Mouse (Mus musculus): Measurements from ENCODE around the gene Apmap.
A peak's percentile ranks its signal among the peaks of the same experiment; 100 is the strongest.

Apmap gene

GRCm38 (mm10) chr2:150608087-150608799 lies at the start of gene Apmap:
Apmap (minus strand) TSS chr2:150608567.
- DNase-seq = peak; percentile 98

GRCm38 (mm10) chr2:150656975-150657768 lies 48.8 kb upstream of the Apmap start:
- no peak for DNase-seq

- no peak for DNase-seq
These were observed 47.7 kb upstream of the Apmap start for GRCm38 (mm10) chr2:150656112-150656511.

GRCm38 (mm10) chr2:150655290-150655689 lies 46.9 kb upstream of the Apmap start:
- DNase-seq = no peak

GRCm38 (mm10) chr2:150654814-150655213 lies 46.4 kb upstream of the Apmap start:
- DNase-seq = no peak

GRCm38 (mm10) chr2:150651366-150651765 lies 43.0 kb upstream of the Apmap start:
- DNase-seq = no peak

GRCm38 (mm10) chr2:150650511-150651074 lies 42.2 kb upstream of the Apmap start:
- no peak for DNase-seq

- no peak for DNase-seq
These were observed 40.0 kb upstream of the Apmap start for GRCm38 (mm10) chr2:150648300-150648895.

GRCm38 (mm10) chr2:150647681-150648299 lies 39.4 kb upstream of the Apmap start:
- DNase-seq = no peak

GRCm38 (mm10) chr2:150646411-150647121 lies 38.2 kb upstream of the Apmap start:
- no peak for DNase-seq

GRCm38 (mm10) chr2:150645225-150645624 lies 36.9 kb upstream of the Apmap start:
- DNase-seq = no peak

GRCm38 (mm10) chr2:150643726-150644415 lies 35.5 kb upstream of the Apmap start:
- peak; percentile 70 for DNase-seq

- DNase-seq = no peak
These were observed 34.8 kb upstream of the Apmap start for GRCm38 (mm10) chr2:150643166-150643565.

- DNase-seq = no peak
These were observed 30.0 kb upstream of the Apmap start for GRCm38 (mm10) chr2:150638370-150638733.

- no peak for DNase-seq
These were observed 29.5 kb upstream of the Apmap start for GRCm38 (mm10) chr2:150637702-150638369.

- DNase-seq = no peak
These were observed 27.6 kb upstream of the Apmap start for GRCm38 (mm10) chr2:150635877-150636446.

GRCm38 (mm10) chr2:150629255-150629654 lies 20.9 kb upstream of the Apmap start:
- no peak for DNase-seq

- no peak for DNase-seq
These were observed 18.8 kb upstream of the Apmap start for GRCm38 (mm10) chr2:150627140-150627539.

GRCm38 (mm10) chr2:150624926-150625325 lies 16.6 kb upstream of the Apmap start:
- no peak for DNase-seq

GRCm38 (mm10) chr2:150623957-150624356 lies 15.6 kb upstream of the Apmap start:
- DNase-seq = no peak

- no peak for DNase-seq
These were observed 13.3 kb upstream of the Apmap start for GRCm38 (mm10) chr2:150621698-150622097.
